ENCODE assay signal across 33 mouse cellular contexts in genomic region chr2:78625264-78625663, GRCm38 (mm10).
"Had no signal": no experiment of that assay in that cellular context is flagged by ENCODE, and none has a peak within 500 bp of the region (broad histone marks: within the 10 kb centered on the region; RNA-seq: fewer than 3 reads in every experiment).

No protein-coding gene starts in this region.

- H3K27ac ChIP-seq: heart, embryonic 10.5 days; heart, embryonic 13.5 days; heart, embryonic 15.5 days; hindbrain, embryonic 10.5 days; hindbrain, embryonic 12.5 days; hindbrain, embryonic 13.5 days; hindbrain, embryonic 14.5 days; hindbrain, embryonic 15.5 days; hindbrain, postnatal 0 days; intestine, embryonic 15.5 days; kidney, embryonic 15.5 days; kidney, postnatal 0 days; layer of hippocampus, adult 2 months had no signal

- H3K4me3 ChIP-seq: heart, embryonic 10.5 days; heart, embryonic 12.5 days; heart, embryonic 13.5 days; heart, embryonic 15.5 days; hindbrain, embryonic 10.5 days; hindbrain, embryonic 12.5 days; hindbrain, embryonic 13.5 days; hindbrain, embryonic 15.5 days; intestine, embryonic 15.5 days; kidney, embryonic 15.5 days; layer of hippocampus, adult 2 months had no signal

- ATAC-seq: hindbrain, embryonic 16.5 days; hindbrain, postnatal 0 days; inflammation-experienced regulatory T-cells, adult 6 months; intestine, embryonic 15.5 days; intestine, embryonic 16.5 days; intestine, postnatal 0 days had no signal

- DNase-seq: heart, postnatal 10 days; heart, postnatal 14 days; heart, postnatal 36 days; heart, postnatal 4 days; kidney, adult 11 months; kidney, adult 18-20 months; kidney, adult 2 months; kidney, adult 9 months; kidney, postnatal 10 days; kidney, postnatal 14 days; kidney, postnatal 25 days; kidney, postnatal 36 days; kidney, postnatal 4 days; layer of hippocampus, adult 9-11 months; layer of hippocampus, postnatal 36 days had no signal
